Mouse (Mus musculus): Measurements from ENCODE around the gene Ccl17. TPM values are rescaled to one million over a fixed set of nuclear protein-coding genes. Genes with fewer than 3 reads are reported as not detected.

Ccl17 gene
- not detected for total RNA-seq (2021)
- long read RNA-seq, experiment 1 = 0 reads
- long read RNA-seq, experiment 2 = 0 reads

GRCm38 (mm10) chr8:94810153-94810552, at the start of gene Ccl17:
TSS of gene Ccl17 (plus strand) at chr8:94810453.
- no peak for DNase-seq

GRCm38 (mm10) chr8:94767035-94767434, 43.2 kb upstream of the Ccl17 start:
- DNase-seq = no peak

- peak; percentile 31 for DNase-seq
Observed at GRCm38 (mm10) chr8:94770945-94771344, 39.3 kb upstream of the Ccl17 start.

- DNase-seq = peak; percentile 52
Observed at GRCm38 (mm10) chr8:94771941-94772670, 38.1 kb upstream of the Ccl17 start, which contains the start of gene Cx3cl1. TSS of gene Cx3cl1 (plus strand) at chr8:94772009.

- DNase-seq = no peak
Observed at GRCm38 (mm10) chr8:94773048-94773447, 37.2 kb upstream of the Ccl17 start.

GRCm38 (mm10) chr8:94773700-94774171, 36.5 kb upstream of the Ccl17 start:
- no peak for DNase-seq

GRCm38 (mm10) chr8:94774601-94775000, 35.7 kb upstream of the Ccl17 start:
- DNase-seq = no peak

- DNase-seq = no peak
Observed at GRCm38 (mm10) chr8:94776346-94776745, 33.9 kb upstream of the Ccl17 start.

- no peak for DNase-seq
Observed at GRCm38 (mm10) chr8:94778036-94778435, 32.2 kb upstream of the Ccl17 start.

GRCm38 (mm10) chr8:94778473-94778872, 31.8 kb upstream of the Ccl17 start:
- DNase-seq = no peak

GRCm38 (mm10) chr8:94778895-94779533, 31.2 kb upstream of the Ccl17 start:
- DNase-seq = no peak

- no peak for DNase-seq
Observed at GRCm38 (mm10) chr8:94779534-94780294, 30.5 kb upstream of the Ccl17 start.

- DNase-seq = no peak
Observed at GRCm38 (mm10) chr8:94780491-94781154, 29.6 kb upstream of the Ccl17 start.

GRCm38 (mm10) chr8:94781155-94781837, 29.0 kb upstream of the Ccl17 start:
- no peak for DNase-seq

- DNase-seq = no peak
Observed at GRCm38 (mm10) chr8:94781838-94782235, 28.4 kb upstream of the Ccl17 start.

- no peak for DNase-seq
Observed at GRCm38 (mm10) chr8:94783890-94784289, 26.4 kb upstream of the Ccl17 start.

GRCm38 (mm10) chr8:94785247-94785985, 24.8 kb upstream of the Ccl17 start:
- peak; percentile 18 for DNase-seq

- no peak for DNase-seq
Observed at GRCm38 (mm10) chr8:94785995-94786595, 24.2 kb upstream of the Ccl17 start.

- peak; percentile 26 for DNase-seq
Observed at GRCm38 (mm10) chr8:94787524-94788501, 22.4 kb upstream of the Ccl17 start.
